Mouse (Mus musculus): ENCODE measurements around the gene Ccdc167.
A peak's percentile ranks its signal among the peaks of the same experiment; 100 is the strongest.

The Ccdc167 gene

DNA sequence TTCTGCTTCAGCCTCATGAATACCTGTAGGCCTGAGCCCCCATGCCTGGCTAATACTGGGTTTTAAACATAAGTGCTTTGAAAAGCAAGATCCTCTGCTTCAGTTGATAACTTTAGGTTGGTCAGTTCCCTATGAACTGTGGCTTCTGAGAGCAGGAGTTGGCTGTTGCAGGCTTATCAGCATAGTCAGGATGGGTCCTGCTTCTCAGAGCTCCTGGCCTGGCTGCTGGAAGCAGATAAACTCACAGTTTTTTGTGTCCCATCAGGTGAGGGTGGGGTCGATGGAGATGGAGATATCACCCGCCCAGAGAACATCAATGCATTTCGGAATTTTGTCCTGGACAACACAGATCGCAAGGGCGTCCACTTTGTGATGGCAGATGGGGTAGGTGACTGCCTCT lies 30.1 kb downstream of the Ccdc167 start:
- DNase-seq (ENCODE audit: low spot score in 2 of 2) = no peak

DNA sequence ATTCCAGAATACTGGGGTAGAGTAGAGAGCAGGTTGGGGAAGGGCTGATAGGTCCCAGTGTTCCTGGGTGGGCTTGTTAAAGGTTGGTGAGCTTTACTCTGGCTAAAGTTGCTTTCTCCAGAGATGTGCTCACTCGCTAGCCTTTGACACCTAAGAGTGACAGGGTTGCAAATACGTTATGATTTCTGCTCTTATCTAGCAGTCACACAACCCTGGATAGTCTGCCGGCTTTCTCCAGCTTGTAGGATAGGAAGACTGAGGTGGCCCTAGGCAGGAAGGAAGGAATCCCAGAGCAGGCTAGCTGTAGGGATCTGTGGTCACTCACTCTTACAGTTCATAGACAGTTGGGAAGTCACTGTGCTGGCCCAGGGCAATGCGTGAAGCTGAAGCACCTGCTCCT lies 32.6 kb downstream of the Ccdc167 start:
- DNase-seq (ENCODE audit: low spot score in 2 of 2) = no peak

DNA sequence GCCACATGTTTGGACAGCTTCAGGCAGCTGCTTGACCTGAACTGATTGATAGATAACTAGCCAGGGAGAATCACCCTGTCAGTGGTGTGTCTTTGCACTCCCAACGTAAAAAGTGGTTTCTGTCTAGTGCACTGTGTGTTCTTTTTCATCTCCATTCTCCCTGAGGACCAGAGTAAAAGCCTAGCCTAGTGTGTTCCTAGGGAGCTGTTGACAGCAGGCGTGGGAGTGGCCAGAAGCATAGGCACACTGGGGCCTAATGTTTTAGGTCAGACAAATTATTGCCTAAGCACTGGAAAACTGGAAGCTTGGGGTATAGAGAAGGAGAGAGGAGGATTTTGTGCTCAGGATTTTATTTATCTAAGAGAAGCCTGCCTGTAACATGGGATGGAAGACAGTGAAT lies 33.7 kb downstream of the Ccdc167 start:
- no peak for DNase-seq (ENCODE audit: low spot score in 2 of 2)

DNA sequence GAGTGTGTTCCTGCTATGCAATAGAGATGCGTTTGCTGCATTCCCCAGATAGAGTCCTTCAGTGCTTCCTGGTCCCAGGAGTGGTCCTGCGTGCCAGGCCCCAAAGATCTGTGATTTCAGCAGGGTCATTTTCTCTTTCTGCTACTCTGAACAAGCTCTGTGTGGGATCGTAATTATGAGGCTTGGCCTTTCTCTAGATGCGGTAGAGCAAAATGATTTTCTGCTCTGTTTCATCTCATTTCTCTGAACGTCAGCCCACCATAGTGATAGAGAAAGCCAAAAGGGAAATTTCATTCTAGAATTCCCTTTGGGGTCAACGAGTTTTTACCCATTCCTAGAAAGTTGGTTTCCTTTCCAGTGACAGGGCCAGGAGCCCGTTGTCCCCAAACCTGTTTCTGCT lies 34.6 kb downstream of the Ccdc167 start:
- DNase-seq (ENCODE audit: low spot score in 2 of 2) = no peak

DNA sequence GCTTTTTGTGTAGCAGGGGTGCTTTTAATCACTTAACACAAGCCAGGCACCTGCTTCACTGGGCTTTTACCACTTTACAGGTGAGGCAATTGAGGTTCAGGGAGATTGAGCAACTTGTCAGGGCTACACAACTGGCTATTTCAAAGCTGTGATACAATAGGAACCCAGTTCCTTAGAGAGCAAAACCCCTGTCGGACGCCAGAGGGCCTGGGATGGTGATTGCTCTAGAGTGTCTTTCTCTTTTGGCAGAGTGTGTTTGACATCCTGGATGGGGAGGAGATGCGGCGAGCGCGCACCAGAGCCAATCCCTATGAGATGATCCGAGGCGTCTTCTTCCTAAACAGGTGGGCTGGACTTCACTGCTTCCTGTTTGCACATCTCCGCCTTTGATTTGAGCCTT lies 35.2 kb downstream of the Ccdc167 start:
- no peak for DNase-seq (ENCODE audit: low spot score in 2 of 2)

DNA sequence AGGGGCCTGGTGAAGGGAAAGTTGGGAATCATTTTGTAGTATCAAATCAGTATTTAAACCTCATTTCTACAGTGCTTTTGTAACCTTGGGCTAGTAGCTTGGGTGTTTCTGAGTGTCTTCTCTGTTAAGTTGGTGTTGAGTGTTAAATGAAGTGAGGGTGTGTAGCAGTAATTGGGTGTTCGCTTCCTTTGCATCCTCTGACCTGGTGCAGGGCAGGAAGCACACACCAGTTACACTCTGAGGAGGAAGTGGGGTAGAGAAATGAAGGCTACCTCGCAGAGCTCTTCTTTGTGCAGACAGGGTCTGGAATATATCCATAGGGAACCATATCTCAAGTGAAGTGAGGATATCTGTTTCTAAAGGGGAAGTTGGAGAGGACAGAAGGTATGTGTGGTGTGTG lies 35.9 kb downstream of the Ccdc167 start:
- DNase-seq (ENCODE audit: low spot score in 2 of 2) = no peak

DNA sequence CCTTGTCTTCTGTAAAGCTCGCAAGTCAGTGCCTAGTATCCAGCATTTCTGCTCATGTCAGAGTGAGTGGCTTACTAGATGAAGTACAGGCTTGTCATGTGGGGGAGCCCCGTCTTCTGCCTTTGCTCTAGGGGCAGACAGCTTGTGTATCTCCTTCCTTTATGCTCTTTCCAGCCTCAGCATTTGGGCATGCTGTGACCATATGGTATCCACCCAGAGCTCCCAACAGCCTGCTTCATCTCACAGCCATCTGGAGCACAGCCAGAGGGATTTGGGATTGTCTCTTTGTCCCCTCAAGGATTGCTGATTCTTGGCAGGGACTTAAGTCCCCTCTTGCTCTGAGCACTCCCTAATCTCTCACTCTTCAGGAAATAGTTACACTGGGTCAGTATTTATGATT lies 36.7 kb downstream of the Ccdc167 start:
- DNase-seq (ENCODE audit: low spot score in 2 of 2) = no peak

DNA sequence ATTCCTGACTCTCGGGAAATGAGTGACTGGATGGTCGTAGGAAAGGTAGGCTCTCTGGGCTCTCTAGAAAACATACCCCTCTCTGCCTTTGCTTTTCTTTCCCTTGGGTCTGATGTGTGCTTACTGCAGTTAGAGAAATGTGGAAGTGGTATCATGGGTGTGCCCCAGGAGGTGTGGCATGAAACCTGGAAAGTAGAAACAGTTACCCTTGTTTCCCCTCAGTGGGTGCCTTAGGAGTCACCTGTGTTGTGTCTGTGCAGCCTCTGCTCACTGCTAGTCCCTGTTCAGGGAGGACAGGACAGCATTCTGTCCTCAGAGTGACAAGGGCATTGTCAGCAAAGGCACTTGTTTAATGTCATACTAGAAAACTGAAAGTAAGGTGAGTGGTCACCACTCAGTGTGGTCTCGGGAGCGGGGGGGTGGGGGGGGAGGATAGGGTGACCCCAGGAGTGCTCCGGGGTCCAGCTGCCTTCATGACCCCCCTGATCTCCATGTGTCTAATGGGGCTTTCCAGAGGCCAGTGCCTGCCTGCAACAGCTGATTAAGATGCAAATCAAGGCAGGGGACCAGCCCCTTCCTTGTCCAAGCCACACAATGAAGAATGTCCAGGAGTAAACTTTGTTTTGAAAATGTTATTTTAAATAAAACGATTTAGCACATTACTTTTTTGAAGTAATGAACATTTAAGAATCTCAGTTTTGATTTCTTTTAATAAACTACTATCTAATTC lies 37.6 kb downstream of the Ccdc167 start:
- DNase-seq (ENCODE audit: low spot score in 2 of 2) = no peak

DNA sequence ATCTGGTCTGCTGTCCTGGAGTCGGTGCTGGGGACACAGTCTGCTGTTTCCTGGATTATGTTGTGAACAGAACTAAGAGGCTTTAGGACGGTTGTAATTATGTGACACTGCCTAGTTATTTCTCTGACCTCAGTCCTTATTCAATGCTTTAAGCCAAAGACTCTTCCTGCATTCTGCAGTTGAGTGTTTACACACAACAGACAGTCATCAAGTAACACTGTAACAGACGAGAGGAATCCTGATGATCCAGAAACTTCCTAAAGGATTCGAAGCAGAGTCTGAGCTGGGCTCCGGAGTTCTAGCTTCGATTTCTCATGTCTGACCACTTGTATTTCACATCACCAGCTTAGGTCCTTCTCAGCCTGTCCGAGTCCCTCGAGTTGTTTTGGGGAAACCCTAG lies 38.3 kb downstream of the Ccdc167 start:
- DNase-seq (ENCODE audit: low spot score in 2 of 2) = no peak

DNA sequence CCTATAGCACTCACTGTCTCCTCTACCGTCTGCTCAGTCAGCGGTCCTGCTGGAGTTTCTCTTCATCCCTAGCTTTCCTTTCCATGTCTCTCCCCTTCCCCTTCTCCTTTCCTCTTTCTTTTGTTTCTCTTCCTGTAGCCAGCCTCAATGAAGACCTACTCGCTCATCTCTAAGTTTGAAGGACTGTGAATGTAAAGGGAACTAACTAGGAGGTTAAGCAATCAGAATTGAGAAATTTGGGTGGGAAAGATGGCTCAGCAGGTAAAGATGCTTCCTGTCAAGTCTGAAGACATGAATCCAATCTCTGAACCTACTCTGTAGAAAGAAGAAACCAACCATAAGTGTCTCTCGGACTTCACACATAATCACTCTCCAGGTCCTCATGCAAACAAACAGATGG lies 43.5 kb downstream of the Ccdc167 start:
- no peak for DNase-seq (ENCODE audit: low spot score in 2 of 2)

DNA sequence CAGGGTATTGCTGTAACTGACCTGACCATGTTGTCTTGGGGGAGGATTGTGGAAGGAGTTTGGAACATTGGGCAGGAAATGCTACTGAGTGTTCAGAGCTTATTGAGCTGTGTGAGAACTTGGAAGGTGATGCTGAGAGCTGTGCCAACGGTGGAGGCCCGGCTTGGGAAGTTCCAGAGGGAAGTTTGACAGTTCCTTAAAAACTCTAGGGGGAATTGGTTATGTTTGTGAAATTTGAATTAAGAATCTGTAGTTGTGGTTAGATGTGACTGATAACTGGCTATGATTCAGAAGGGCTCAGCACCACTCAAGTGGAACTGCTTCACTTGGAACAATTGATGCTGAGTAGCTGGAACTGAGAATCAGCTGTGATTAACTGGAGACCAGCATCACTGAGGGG lies 45.8 kb downstream of the Ccdc167 start:
- DNase-seq (ENCODE audit: low spot score in 2 of 2) = no peak

DNA sequence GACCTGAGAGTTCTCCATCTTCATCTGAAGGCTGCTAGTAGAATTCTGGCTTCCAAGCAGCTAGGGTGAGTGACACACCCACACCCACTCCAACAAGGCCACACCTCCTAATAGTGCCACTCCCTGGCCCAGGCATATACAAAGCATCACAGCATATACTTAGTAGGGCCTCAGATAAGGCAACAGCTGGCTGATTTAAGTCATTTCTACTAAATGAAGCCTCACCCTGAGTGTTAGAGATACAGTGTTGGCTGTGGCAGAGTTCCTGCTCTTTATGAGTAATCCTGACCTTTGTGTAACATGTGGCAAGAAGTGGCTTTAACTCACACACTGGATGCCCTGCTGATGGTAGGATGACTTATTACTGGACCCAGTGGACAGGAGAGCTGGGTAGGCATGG lies 46.9 kb downstream of the Ccdc167 start:
- DNase-seq (ENCODE audit: low spot score in 2 of 2) = no peak

DNA sequence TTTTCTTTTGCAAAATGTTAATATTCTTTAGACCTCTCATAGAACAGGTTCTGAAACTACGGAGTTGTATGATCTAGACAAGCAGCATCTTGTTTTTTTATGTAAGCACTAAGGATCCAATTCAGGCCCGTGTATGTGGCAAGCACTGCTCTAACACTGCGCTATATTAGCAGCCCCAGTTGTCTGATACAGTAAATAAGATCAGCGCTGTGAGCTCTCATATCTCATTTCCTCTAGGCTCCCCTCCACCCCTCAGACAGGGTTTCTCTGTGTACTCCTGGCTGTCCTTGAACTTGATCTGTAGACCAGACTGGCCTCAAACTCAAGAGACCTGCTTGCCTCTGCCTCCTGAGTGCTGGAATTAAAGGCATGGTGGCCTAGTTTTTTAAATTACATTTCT lies 47.8 kb downstream of the Ccdc167 start:
- no peak for DNase-seq (ENCODE audit: low spot score in 2 of 2)

DNA sequence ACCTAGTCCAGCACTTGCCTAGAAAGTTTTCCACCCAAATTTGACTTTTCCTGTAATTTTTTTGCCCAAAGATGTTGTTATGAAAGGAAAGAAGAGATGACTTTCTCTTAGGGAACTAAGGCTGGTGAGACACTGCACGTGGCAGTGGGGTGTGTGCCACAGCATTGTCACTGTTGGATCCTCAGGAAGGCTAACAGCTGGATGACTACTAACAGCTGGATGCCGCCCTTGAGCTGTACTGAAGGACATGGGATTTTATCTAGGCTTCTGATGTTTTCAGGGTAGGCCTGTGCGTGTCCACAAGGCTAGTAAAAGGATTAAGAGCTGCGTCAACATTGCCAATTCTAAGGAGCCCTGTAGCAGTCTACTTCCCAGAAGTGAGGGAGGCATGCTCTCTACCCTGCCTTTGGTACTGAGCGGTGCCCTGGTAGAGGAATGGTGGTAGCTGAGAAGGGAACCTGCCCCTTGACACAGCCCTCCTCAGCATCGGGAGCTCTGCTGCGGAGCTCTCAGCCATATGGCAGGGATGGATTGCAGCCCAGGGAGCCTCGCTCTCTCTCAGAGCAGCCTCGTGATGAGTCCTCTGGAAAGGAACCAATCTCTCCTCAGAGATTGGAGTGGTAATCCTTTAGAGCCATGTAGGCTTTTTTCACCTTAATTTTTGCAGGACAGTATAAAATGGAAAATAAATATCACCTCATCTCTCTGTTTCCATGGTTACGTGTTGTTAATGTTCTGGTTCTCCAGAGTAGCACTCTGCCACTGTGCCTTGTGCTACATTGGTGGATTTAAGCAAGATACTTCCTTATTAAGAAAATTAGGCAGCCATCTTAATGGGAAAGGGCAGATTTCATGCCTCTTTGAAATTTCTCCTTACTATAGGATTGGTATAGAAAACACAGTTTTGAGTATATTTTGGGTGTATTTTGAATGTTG lies 48.5 kb downstream of the Ccdc167 start:
- no peak for DNase-seq (ENCODE audit: low spot score in 2 of 2)

DNA sequence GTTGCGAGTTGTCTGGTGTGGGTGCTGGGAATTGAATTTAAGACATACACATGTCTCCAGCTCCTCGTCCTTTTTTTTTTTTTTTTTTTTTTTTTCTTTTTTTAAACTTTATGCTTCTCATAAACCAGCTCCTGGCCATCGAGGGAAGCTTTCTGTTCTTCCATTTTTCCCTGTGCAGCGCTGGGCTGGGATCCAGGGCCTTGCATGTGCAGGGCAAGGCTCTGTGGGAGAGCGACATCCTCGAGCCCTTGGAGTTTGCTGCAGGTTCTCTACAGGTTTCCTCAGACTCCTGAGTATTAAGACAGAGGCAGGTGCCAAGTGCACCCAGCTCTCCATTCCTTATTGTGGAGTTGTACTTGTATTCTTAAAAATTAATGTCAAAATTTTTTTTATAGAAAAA lies 54.7 kb downstream of the Ccdc167 start:
- no peak for DNase-seq (ENCODE audit: low spot score in 2 of 2)

DNA sequence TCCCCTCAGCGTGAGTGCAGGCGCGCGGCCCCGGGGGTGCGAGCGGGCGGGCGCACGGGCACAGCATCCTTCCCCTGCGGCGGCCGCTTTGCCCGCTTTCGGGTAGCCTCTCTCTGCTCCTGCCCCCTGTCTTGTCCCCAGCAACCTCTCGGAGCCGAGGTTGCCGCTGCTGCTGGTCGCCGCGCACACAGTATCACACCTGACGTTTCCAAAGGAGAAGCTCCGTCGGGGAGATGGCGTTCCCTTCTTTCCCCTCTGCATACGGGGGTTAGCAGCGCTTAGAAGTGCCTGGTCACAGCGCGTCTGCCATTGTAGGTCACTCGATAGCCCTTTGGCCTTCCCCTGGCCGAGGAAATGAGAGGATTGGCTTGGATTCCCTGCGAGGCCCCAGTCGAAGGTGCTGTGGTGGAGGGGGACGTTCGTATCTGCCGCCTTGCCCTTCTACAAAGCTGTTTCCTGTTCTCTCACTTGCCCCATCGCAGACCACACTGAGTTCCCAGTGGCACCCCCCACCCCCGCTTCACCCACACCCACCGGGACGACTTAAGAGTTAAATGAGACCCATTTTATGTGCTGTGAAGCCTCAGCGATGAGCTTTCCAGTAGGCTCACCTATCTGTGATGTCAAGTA lies 56.0 kb downstream of the Ccdc167 start:
- no peak for DNase-seq (ENCODE audit: low spot score in 2 of 2)

DNA sequence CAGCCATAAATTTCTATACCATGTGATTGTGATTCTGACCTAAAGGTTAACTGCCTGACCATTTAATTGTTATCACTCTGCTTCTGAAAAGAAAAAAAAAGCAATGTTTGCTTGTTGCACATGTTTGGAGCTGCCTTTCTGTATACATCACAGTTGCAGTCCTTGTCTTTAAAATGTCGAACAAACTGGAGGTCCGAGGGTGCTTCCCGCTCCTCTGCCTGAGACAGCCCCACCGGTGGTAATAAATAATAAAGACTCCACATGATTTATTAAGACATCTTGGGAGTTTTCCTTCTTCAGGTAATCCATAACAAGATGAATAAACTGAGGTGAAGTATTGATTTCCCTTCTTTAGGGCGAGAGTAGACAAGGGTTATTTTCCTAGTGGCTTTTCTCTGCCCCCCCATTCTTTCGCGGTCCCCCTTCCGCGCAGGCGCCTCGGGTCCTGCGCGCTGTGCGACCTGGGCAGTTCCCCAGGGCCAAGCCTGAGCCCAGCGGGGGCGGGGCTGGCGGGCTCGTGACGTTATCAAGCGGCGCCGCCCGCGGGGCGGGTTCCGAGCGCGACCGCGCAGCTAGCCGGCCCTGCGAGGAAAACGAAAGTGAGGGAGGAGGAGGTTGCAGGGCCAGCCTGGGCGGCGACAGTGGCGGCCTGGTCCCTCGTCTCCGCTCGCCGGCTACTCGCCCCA lies 56.6 kb downstream of the Ccdc167 start, which contains the start of gene Cmtr1:
Cmtr1 (plus strand) TSS at position 520 of the 686 bp plus-strand sequence.
- DNase-seq (ENCODE audit: low spot score in 2 of 2) = peak; percentile 85 to 92

DNA sequence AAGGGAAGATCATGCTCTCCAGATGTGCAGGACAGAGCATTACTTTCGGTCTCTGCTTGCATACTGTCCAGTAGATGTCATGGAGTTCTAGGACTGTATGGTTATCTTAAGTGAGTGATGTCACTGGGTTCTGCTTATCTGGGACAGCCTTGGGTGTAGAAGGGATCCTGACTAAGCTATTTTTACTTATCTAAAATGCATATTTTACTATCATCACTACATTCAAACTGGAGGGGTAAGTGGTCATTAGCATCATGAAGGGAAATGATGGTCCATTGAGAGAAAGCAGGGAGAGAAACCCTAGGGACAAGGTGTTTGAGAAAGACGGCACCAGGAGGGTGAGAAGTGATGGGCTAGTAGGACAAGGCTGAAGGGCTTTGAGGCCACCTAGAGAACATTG lies 58.6 kb downstream of the Ccdc167 start:
- DNase-seq (ENCODE audit: low spot score in 2 of 2) = no peak

DNA sequence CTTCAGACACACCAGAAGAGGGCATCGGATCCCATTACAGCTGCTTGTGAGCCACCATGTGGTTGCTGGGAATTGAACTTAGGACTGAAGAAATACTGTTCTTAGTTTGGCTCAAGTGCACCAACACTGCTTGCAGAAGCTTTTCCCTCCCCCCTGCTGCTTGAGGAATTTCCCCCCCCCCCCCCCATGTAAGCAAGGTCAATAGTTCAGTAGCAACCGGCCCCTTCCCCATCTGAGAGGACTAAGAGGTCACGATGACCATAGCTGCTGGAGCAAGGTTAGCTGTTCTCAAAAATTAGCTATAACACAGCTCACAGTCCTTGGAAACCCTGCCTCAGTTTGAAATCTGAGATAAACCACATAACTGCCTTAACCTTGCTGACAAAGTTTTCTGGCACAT lies 74.6 kb downstream of the Ccdc167 start:
- no peak for DNase-seq (ENCODE audit: low spot score in 2 of 2)

DNA sequence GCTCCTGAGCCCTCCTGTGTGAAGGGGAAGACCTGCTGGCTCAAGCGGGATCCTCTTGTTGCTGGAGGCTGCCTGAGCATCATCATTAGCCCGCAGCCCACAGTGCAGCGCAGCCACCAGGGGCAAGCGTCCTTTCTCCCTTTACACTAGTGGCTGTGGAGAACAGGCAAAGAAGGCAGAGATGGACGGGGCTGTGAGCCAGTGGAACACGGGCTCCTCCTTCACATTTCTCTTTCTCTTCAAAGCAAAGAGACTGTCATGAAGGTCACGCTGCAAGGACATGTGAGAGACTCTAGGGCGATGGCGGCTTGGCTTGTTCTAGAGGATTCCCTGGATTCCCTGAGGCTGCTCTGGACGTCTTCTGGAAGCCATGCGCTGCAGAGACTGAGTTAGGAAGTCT lies 75.9 kb downstream of the Ccdc167 start:
- DNase-seq (ENCODE audit: low spot score in 2 of 2) = no peak

DNA sequence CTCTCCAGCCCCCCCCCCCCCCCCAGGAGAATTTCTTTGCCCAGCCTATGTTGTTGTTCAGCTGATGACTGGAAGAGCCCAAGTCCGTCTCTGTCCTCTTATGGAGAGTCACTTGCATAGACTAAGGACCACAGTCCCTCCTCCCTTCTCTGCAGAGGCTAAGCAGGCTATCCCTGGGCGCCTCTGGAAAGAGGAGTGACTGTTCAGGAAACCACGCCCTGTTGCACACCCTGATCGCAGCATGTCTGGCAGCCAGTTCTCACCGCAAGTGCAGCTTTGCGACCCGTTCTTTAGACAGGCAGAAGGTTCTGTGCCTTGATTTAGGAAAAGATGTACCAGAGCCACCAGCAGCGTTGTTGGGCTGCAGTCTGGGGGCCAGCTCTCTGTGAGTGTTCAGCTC lies 78.9 kb downstream of the Ccdc167 start:
- no peak for DNase-seq (ENCODE audit: low spot score in 2 of 2)

DNA sequence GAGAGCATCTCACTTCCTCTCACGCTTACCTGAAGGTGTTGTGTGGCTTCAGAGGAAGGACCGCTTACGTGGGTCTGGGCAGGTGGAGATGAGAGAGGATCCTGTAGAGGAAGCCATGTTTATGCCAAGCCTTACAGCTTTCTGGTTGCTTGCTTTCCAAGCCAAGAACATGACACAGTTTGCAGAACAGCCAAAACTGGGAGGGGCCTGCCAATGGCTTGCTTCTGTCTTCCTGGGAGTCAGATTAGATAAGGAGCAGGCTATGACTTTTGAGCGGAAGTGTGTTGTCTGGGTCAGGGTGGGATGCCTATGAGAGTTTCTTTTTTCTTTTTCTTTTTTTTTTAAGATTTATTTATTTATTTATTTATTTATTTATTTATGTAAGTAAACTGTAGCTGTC lies 79.5 kb downstream of the Ccdc167 start:
- no peak for DNase-seq (ENCODE audit: low spot score in 2 of 2)

Data from frontal cortex, postnatal 14 days (tissue).